In genomic region chr14:11691531-11691930, GRCm38 (mm10) we compare ENCODE assay signal across 21 mouse cellular contexts.
DNase-seq lines count a peak whose midpoint lies in the region; ATAC-seq and TF ChIP-seq lines count a peak whose summit lies in the region.
"Had no signal": no experiment of that assay in that cellular context is flagged by ENCODE, and none has a peak within 500 bp of the region (broad histone marks: within the 10 kb centered on the region; RNA-seq: fewer than 3 reads in every experiment).

No protein-coding gene starts in this region.

- DNase-seq in heart, adult 11 months: peak; percentile 45
- DNase-seq in heart, postnatal 36 days: no peak
- DNase-seq in kidney, adult 2 months: peak; percentile 26
- DNase-seq in liver, adult 2 months (ENCODE audit: extremely low read depth, low read depth, low spot score): peak; percentile 94
- DNase-seq in liver, embryonic 11.5 days (ENCODE audit: low spot score): no peak
- DNase-seq: adrenal gland, adult 2 months; adrenal gland, adult 8-10 months; adrenal gland, postnatal 10 days; adrenal gland, postnatal 14 days; adrenal gland, postnatal 25 days; adrenal gland, postnatal 36 days; B cell, adult 2 months; cerebellum, adult 11 months; cerebellum, adult 11-12 months; cerebellum, adult 18-20 months had no signal

- intact Hi-C loops in heart, postnatal 36 days (cut with DNase I): no loop called here

- peaks cover 9% of the 10 kb centered on the region for H3K4me1 ChIP-seq in kidney, adult 2 months (ENCODE audit: control insufficient read depth, insufficient read depth, low read length)
- peaks cover 4% of the 10 kb centered on the region; the same call in 1 of the 2 replicates for H3K4me1 ChIP-seq in kidney, embryonic 15.5 days
- H3K4me1 ChIP-seq in liver, adult 2 months (ENCODE audit: control insufficient read depth, insufficient read depth, low read length): peaks cover 2% of the 10 kb centered on the region
- no peaks in the 10 kb centered on the region for H3K4me1 ChIP-seq in liver, embryonic 11.5 days (replicated peaks; ENCODE audit: control insufficient read depth, insufficient read depth, low read length)

- WGBS in kidney, adult 2 months: 86% methylated on average over 3 of the region's 3 CpGs
- 84% methylated on average over 3 of the region's 3 CpGs for WGBS in kidney, embryonic 15.5 days
- WGBS in liver, adult 2 months: 43% methylated on average over 3 of the region's 3 CpGs
- WGBS in liver, embryonic 11.5 days: 84% methylated on average over 3 of the region's 3 CpGs

- H3K36me3 ChIP-seq in kidney, adult 2 months (ENCODE audit: control insufficient read depth, insufficient read depth, low read length): no peaks in the 10 kb centered on the region
- H3K36me3 ChIP-seq in kidney, embryonic 15.5 days: no peaks in the 10 kb centered on the region
- H3K36me3 ChIP-seq in liver, adult 2 months (ENCODE audit: control insufficient read depth, insufficient read depth, low read length): no peaks in the 10 kb centered on the region
- H3K36me3 ChIP-seq in liver, embryonic 11.5 days (ENCODE audit: control insufficient read depth, insufficient read depth, low read length): no peaks in the 10 kb centered on the region
- H3K36me3 ChIP-seq: G1E had no signal

- no peak for TF ChIP-seq POLR2A in kidney, adult 2 months (IDR thresholded peaks at IDR 0.05; ENCODE audit: low read depth, low read length)
- no peak for TF ChIP-seq POLR2A in liver, adult 2 months (IDR thresholded peaks at IDR 0.05; ENCODE audit: extremely low read depth, insufficient read depth, low read length)

- H3K9ac ChIP-seq in kidney, embryonic 15.5 days: no peak overlapping the region
- H3K9ac ChIP-seq in liver, adult 2 months (ENCODE audit: low read depth, low read length): no peak overlapping the region
- no peak overlapping the region for H3K9ac ChIP-seq in liver, embryonic 11.5 days (ENCODE audit: low read depth, low read length)

- peaks cover 15% of the 10 kb centered on the region; the same call in 1 of the 2 replicates for H3K79me2 ChIP-seq in liver, adult 2 months (ENCODE audit: control insufficient read depth, insufficient read depth, low read length)

- H3K4me3 ChIP-seq in kidney, adult 2 months (ENCODE audit: insufficient read depth, low read depth, low read length): no peak overlapping the region
- H3K4me3 ChIP-seq in kidney, embryonic 15.5 days (replicated peaks): no peak overlapping the region
- no peak overlapping the region for H3K4me3 ChIP-seq in liver, adult 2 months (ENCODE audit: insufficient read depth, low read depth, low read length)
- H3K4me3 ChIP-seq in liver, embryonic 11.5 days (ENCODE audit: low read depth, low read length): no peak overlapping the region

- no peaks in the 10 kb centered on the region for H3K27me3 ChIP-seq in kidney, adult 2 months (replicated peaks; ENCODE audit: control insufficient read depth, insufficient read depth, low read length)
- no peaks in the 10 kb centered on the region for H3K27me3 ChIP-seq in kidney, embryonic 15.5 days
- H3K27me3 ChIP-seq in liver, adult 2 months (ENCODE audit: control insufficient read depth, insufficient read depth, low read length): no peaks in the 10 kb centered on the region
- H3K27me3 ChIP-seq in liver, embryonic 11.5 days (replicated peaks; ENCODE audit: control insufficient read depth, insufficient read depth, low read length): no peaks in the 10 kb centered on the region
- H3K27me3 ChIP-seq: CH12.LX, Patski had no signal

- H3K4me2 ChIP-seq in kidney, embryonic 15.5 days: no peak overlapping the region
- no peak overlapping the region for H3K4me2 ChIP-seq in liver, embryonic 11.5 days

- ATAC-seq in kidney, embryonic 15.5 days (replicated peaks; ENCODE audit: low FRiP score): no peak
- no peak for ATAC-seq in liver, embryonic 11.5 days (replicated peaks; ENCODE audit: low FRiP score)
- ATAC-seq: activated CD4-positive, CD25-positive, alpha-beta regulatory T cell, adult 4 months; CD4-positive, CD25-positive, alpha-beta regulatory T cell, adult 4 months; Patski had no signal

- no peak overlapping the region for H3K27ac ChIP-seq in kidney, adult 2 months (ENCODE audit: insufficient read depth, low read depth, low read length)
- no peak overlapping the region for H3K27ac ChIP-seq in kidney, embryonic 15.5 days
- no peak overlapping the region for H3K27ac ChIP-seq in liver, adult 2 months (replicated peaks; ENCODE audit: insufficient read depth, low read depth, low read length)
- H3K27ac ChIP-seq in liver, embryonic 11.5 days (ENCODE audit: low read depth, low read length): no peak overlapping the region

- no peaks in the 10 kb centered on the region for H3K9me3 ChIP-seq in kidney, embryonic 15.5 days (replicated peaks)
- H3K9me3 ChIP-seq in liver, embryonic 11.5 days (ENCODE audit: control insufficient read depth, low read length): no peaks in the 10 kb centered on the region

- no peak for TF ChIP-seq CTCF in kidney, adult 2 months (conservative IDR thresholded peaks at IDR 0.05; ENCODE audit: insufficient read depth, insufficient read length, low read depth, low read length)
- no peak for TF ChIP-seq CTCF in liver, adult 2 months (IDR thresholded peaks at IDR 0.05; ENCODE audit: low read depth, low read length)

Comparison
In these comparisons a context has a peak if more than half of its experiments do, and no peak if none do; other contexts are left out.
1. DNase-seq: peak in heart, adult 11 months (single experiment), kidney, adult 2 months (single experiment) and liver, adult 2 months (single experiment); none in heart, postnatal 36 days (0 of 2) and liver, embryonic 11.5 days (single experiment).